Mouse (Mus musculus): ENCODE measurements around the gene Olfr54.
"Not testable (repeated sequence)": the region's sequence is repeated elsewhere in the genome, so short reads cannot be mapped to it uniquely, and the experiment has no call there.

The Olfr54 gene

DNA sequence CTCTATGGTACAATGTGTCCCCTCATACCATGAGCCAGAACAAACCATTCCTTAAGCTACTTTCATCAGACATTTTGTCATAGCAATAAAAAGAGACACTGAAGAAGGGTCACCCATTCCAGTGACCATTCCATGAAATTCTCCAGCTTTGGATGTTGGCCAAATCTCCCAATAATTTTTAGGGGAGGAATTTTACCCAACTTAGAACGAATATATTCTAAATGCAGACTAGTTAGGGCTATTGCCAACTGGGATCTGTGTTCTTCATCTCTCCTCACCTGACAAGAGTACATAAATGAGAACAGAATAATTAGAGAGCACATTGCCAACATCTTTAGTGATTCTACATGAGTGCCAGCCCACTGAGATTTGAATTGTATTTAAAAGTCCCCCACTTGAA, at the start of gene Olfr54:
TSS of gene Olfr54 (plus strand) at position 301 of the 400 bp plus-strand sequence.
- DNase-seq (ENCODE audit: low read depth), result no peak

DNA sequence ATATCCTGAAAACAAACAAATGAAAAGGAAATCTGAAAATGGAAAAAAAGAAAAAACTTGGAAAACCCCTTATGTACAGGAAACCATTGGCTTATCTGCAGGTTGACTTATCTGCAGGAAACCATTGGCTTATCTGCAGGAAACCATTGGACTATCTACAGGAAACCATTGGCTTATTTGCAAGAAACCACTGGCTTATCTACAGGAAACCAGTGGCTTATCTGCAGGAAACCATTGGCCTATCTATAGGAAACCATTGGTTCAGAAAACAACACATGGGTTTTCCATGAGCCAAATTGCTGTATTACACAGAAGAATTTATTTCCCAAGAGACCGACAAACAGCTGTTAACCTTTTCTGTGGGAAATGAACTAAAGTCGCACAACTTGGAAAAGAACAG, 49.1 kb upstream of the Olfr54 start:
- no peak for DNase-seq (ENCODE audit: low read depth)

DNA sequence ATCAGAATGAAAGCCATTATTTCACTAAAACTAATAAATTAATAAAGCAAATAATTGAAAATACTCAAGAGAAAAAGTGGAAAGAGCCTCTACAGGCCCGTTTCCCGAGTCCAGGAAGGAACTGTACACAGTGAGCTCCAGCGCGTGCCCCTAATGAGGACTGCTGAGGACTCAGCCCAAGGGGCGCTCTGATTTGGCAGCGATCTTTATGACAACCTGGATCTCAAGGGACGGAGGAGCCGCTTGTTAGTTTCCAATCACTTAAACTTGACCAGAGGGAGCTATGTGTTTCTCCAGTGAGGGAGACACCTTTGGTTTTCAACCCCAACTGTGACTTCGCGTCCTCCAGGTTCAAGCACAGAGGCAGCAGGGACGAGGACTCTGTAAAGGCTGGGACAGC, 47.8 kb upstream of the Olfr54 start, which contains the start of gene Olfr1378:
TSS of gene Olfr1378 (plus strand) at position 301 of the 400 bp plus-strand sequence.
- DNase-seq (ENCODE audit: low read depth), result no peak

DNA sequence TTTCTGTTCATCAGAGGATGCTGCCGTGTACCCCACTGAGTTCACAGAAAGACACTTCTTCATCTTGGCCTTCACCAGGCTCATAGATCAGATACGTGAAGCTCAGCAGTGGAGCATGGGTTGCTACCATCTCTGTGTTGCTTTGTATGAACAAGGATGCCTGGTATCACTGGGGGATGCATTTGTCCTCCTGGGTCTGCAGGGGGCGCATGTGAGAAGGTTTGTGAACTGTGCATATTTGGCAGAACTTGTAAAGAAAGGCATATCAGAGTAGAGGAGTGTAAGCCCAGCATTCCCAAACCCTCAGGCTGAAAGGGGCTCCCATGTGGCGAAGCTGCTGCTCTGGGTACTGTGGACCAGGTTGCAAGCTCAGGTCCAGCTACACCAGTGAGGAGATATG, 36.8 kb upstream of the Olfr54 start:
- DNase-seq (ENCODE audit: low read depth), result no peak

DNA sequence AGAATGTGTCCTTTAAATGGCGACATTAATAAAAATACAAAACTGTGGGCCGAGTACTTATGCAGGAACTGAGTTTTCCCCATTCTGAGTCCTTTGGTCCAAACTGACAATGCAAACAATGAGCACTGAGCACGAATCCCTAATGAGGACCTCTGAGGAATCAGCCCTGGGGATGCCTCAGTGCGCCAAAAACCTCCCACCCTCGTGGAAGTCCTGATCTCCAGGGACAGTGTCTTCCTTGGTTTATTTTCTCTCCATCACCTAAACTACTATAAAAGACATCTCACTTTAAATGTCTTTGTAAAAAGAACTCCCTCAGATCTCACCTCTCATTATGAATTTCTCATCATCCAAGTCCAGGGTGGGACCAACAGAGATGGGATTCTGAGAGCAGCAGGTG, 32.4 kb upstream of the Olfr54 start, which contains the start of gene Olfr1377:
TSS of gene Olfr1377 (plus strand) at position 301 of the 400 bp plus-strand sequence.
- no peak for DNase-seq (ENCODE audit: low read depth)

DNA sequence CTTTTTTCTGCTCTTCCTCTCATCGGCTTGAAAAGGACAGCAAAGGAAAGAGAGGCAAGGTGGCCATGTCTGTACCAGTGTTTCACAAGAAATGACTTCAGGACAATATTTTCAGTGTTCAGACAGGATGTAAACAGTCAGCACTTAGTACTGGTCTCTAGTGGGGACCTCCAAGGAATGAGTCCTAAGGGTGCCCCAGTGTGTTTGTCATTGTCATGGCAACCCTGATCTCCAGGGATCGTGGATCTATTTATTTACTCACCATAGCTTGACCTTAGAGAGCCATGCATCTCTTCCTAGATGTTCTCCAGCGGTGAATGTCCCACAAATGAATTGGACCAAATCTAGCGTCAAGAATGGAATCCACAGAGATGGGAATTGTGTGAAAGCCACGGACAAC, 10.7 kb upstream of the Olfr54 start, which contains the start of gene Olfr51:
TSS of gene Olfr51 (plus strand) at position 301 of the 400 bp plus-strand sequence.
- DNase-seq (ENCODE audit: low read depth), result no peak

DNA sequence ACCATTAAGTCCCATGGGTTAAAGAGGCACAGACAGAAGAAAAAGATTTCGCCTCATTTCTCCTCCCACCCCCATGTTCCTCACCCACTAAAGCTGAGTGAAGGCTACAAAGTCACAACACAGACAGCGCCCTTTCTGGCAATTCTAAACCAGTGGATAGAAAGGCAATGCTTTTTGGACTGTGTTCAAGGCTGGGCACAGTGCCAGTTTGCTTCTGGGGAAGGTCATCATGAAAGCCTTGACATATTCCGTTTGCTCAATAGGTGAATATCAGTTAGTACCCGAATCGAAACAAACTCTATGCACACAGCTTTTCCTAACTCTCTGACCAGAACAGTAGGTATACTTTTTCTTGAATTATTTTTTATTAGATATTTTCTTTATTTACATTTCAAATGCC, 2.2 kb upstream of the Olfr54 start:
- no peak for DNase-seq (ENCODE audit: low read depth)

DNA sequence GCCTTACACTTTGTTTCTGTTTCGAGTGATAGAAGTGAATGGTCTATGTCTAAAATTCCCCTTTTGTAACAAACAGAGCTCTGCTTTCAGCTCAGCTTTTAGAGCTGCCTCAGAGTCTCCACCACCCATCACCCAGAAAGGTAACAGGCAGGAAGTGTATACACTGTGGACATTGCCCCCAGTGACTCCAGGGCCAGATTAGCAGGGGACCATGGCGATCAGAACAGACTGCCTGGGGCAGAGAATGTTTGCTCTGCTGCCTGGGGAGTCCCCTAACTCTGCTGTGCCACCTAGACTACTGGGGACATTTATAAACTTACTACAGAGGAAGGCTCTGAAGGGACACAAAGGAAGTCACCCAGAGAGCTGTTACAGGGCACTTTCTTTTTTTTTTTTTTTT, 2.3 kb downstream of the Olfr54 start:
- DNase-seq (ENCODE audit: low read depth), result no peak

DNA sequence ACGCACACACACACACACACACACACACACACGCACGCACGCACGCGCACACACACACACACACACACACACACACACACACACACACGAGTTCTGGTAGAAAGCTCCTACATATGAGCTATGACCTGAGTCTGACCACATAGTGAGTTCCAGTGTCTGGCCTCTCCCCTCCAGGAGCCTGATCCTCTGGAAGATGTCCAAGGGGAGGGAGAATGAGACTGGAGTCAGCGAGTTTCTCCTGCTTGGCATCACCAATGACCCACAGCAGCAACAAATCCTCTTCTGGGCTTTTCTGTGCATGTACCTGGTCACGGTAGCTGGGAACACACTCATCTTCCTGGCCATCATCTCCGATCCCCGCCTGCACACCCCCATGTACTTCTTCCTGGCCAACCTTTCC, 12.8 kb downstream of the Olfr54 start:
- not testable (repeated sequence) for DNase-seq (ENCODE audit: low read depth)

DNA sequence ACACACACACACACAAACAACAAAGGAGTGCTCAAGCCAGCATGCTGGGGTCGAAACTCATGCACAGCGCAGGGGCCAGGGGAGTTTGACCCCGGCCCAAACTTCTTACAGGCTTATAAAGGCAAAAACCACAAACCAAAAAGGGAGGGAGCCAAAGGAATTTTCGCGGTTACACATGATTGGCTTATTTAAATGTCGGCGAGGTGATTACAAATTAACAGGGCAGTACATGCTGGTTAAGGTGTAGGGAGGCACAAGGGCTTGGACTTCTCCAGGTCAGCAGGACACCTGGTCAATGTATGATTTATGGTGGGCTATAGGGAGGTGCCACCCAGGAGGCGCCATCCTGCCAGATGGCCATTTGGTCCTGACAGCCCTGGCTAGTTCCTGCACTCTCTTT, 15.3 kb downstream of the Olfr54 start:
- not testable (repeated sequence) for DNase-seq (ENCODE audit: low read depth)

DNA sequence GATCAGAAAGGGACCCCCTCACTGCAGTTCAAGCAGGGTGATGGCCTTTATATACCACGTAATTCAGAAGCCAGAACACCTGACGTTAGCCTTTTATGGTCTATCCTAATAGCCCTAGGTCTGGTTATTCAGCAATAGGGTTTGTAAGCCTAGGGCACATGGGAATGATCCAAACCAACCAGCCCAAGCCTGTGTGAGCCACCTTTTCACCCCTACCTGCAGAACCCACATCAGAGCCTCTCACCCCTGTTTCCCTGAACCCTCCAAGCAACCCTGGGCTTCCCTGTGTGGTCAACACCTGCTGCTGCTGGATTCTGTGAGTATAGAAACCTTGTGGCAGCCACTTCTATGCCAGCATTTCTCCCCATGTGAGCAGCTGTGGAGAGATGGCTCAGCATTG, 16.2 kb downstream of the Olfr54 start:
- DNase-seq (ENCODE audit: low read depth), result no peak

DNA sequence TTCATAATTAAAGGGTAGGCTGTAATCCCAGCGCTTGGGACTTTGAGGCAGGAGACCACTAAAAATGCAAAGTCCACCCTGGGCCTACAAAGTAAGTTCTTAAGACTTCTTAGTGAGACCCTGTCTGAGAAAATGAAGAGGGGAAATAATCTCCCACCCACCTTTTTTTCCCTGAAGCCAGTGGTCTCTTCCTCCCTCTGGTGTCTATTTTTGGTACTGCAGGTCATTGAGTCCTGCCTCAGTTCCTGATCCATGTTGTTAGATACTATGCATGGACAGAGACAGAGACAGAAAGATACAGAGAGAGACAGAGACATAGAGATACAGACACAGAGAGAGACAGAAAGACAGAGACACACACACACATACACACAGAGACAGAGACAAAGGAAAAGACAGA, 18.8 kb downstream of the Olfr54 start:
- DNase-seq (ENCODE audit: low read depth), result peak; percentile 48

DNA sequence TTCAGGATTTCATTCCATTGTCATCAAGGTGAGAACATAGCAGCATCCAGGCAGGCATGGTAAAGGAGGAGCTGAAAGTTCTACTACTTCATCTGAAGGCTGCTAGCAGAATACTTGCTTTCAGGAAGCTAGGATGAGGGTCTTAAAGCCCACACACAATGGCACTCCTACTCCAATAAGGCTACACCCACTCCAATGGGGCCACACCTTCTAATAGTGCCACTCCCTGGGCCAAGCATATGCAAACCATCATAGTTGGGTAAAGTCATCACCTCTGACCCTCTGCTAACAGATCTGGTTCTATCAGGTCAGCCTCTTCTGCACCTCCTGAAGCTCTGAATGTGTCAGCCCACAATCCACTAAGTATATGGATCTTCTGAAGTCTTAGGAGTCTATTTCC, 20.1 kb downstream of the Olfr54 start:
- not testable (repeated sequence) for DNase-seq (ENCODE audit: low read depth)

DNA sequence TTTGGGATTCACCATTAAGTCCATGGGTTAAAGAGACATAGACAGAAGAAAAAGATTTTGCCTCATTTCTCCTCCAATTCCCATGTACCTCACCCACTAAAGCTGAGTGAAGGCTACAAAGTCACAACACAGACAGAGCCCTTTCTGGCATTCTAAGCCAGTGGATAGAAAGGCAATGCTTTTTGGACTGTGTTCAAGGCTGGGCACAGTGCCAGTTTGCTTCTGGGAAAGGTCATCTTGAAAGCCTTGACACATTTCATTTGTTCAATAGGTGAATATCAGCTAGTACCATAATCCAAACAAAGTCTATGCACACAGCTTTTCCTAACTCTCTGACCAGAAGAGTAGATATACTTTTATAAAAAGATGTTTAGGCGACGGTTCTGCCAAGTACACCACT, 21.9 kb downstream of the Olfr54 start:
- no peak for DNase-seq (ENCODE audit: low read depth)

DNA sequence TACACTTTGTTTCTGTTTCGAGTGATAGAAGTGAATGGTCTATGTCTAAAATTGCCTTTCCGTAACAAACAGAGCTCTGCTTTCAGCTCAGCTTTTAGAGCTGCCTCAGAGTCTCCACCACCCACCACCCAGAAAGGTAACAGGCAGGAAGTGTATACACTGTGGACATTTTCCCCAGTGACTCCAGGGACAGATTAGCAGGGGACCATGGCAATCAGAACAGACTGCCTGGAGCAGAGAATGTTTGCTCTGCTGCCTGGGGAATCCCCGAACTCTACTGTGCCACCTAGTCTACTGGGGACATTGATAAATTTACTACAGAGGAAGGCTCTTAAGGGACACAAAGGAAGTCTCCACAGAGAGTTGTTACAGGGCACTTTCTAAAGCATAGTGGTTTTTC, 30.7 kb downstream of the Olfr54 start:
- not testable (repeated sequence) for DNase-seq (ENCODE audit: low read depth)

DNA sequence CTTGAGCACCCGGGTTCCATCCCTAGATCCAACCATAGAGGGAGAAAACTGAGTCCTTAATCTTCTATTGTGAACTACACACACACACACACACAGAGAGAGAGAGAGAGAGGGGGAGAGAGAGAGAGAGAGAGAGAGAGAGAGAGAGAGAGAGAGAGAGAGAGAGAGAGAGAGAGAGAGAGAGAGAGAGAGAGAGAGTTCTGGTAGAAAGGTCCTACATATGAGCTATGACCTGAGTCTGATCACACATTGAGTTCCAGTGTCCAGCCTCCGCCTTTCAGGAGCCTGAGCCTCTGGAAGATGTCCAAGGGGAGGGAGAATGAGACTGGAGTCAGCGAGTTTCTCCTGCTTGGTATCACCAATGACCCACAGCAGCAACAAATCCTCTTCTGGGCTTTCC, 33.8 kb downstream of the Olfr54 start, which contains the start of gene Olfr1375:
TSS of gene Olfr1375 (plus strand) at position 301 of the 400 bp plus-strand sequence.
- DNase-seq (ENCODE audit: low read depth), result not testable (repeated sequence)

DNA sequence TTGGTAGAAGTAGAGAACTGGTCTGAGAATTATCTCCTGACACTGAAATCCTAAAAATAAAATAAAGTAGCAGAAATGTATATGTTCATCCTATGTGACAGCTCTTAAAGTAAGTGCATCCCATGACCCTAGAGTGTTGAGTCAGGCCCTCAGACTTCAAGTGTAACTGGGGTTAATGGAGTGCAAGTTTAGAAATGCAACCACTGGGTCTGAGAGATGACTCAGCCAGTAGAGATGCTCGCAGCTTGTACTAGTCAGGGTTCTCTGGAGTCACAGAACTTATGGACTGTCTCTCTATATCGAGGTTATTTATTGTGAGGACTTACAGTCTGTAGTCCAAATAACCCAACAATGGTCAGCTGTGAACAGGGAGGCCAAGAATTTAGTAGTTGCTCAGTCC, 37.6 kb downstream of the Olfr54 start:
- DNase-seq (ENCODE audit: low read depth), result no peak

DNA sequence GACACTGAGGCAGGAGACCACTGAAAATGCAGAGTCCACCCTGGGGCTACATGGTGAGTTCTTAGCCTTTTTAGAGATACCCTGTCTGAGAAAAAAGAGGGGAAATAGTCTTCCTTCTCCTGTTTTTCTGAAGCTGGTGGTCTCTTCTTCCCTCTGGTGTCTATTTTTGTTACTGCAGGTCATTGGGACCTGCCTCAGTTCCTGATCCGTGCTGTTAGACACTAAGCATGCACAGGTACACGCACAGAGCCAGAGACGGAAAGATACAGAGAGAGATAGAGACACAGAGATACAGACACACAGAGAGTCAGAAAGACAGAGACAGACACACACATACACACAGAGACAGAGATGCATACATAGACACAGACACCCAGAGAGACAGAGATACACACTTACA, 39.2 kb downstream of the Olfr54 start:
- DNase-seq (ENCODE audit: low read depth), result no peak

DNA sequence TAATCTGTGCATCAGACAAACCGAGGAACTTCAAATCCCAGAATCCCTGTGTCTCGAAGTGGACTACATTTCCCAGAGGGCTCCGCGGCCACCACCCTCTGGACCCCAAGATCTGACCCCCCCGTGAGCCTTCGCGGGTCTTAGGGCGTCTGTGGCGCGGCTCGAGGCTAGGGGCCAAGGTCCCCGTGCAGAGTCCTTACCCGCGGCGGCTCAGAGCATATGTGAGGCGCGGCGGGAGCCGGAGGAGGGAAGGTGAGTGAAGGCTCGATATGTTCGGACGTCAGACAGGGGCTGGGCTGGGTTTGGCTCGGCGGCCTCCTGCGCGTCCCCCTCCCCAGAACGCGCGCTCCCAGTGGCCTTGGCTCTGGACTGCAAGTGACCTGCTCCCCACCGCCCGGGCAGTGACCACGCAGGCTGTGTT, 45.1 kb downstream of the Olfr54 start, which contains the start of gene Zfp354a:
TSS of gene Zfp354a (plus strand) at position 107 of the 421 bp plus-strand sequence.
- DNase-seq (ENCODE audit: low read depth), result no peak

DNA sequence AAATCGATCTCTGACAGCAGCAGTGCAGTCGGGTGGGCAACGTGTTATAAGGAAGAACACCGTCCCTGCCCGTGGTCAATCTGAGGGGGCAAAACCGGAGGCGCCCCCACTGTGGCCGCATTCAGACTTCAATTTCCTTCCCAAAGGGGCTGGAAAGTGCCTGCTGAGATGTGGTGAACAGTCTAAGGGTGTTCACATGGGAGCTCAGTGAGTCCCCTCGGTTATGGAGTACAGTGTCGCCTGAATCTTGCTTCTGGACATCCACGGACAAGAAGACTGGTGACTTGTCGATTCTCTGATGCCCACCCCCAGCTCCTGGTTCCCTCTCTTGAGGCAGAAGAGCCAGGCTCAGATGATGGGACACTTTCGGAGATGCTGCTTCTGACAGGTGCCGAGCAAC, 45.6 kb downstream of the Olfr54 start:
- DNase-seq (ENCODE audit: low read depth), result no peak

DNA sequence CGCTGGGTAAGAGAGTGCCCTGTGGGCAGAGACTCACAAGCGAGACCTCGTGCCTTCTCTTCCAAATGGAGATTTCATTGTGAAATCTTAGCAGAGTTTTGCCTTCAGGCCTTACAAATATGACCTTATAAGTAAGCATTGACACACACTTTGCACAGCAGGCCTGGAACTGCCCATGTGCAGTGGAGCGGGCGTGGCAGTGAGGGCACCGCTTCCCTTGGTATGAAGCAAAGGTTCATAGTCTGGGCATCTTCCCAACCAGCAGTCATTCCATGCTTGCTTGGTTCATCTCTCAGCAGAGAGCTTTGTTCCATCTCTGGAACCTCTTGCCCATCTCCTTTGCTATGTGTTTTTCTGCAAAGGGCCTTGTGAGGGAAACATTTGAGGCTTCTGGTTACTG, 46.9 kb downstream of the Olfr54 start:
- no peak for DNase-seq (ENCODE audit: low read depth)

DNA sequence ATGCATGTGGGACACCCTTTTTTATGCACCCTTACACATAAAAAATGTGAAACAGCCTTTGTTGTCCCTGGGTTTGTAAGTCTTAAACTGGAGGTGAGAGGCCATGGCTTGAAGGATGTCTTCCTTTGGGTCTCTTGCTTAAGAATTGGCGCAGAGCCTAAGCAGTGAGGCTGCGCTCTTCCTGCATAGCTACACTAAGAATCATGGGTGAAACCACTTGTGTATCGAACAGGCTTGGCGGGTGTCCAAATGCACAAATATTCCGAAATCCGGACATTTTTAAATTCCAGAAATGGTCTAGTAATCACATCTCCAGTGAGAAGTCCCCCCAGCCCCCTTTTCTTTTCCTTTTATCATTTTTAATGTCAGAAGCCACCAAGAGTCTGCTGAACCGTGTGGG, 49.2 kb downstream of the Olfr54 start:
- no peak for DNase-seq (ENCODE audit: low read depth)

DNA sequence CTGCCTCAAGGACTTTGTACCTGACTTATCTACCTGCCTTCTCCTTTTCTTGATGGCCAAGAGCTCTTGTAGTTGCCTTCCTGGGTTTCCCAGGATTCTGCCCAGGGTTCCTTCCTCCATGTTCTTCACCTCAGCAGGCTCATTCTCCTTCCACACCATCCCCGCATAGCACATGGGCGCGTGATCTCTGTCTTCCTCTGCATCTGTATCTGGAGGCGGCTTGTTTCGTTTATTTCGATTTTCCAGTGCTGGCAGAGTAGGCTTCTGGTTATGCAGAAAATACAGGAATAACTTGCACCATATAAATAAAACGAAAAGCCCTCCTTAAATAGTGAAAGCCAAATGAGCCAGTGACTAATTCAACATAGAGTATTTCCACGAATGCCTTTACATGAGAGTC, 49.8 kb downstream of the Olfr54 start:
- DNase-seq (ENCODE audit: low read depth), result no peak
